In the genomic region with DNA sequence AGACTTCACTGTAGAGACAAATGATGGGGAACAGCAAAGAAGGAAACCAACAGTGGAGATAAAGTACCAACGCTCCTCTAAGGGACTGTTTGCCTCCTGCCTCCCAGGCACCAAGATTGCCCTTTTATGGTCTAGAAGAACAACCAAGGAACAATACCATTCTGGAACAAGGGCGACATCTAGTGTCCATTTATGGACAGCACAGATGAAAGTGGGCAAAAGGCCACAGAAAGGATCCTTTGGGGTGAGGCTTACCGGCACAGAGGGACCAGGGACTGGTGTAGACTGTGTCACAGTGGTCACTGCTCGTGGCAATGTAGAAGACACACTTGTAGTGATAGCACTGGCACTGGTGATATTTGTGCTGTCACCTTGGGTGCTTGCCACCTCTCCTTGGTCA, we compare ENCODE assay signal across 8 mouse cellular contexts. TPM values are rescaled to one million over a fixed set of nuclear protein-coding genes. Genes with fewer than 3 reads are reported as not detected.
DNase-seq lines count a peak whose midpoint lies in the region; ATAC-seq lines count a peak whose summit lies in the region.

No protein-coding gene starts in this region.

- no peak overlapping the region for H3K4me2 ChIP-seq in liver, embryonic 12.5 days

- H3K9me3 ChIP-seq in liver, embryonic 12.5 days (replicated peaks), result no peaks in the 10 kb centered on the region

- ATAC-seq in granulocyte monocyte progenitor cell, adult 5-6 weeks (replicated peaks; ENCODE audit: poor library complexity, severe bottlenecking), result peak; percentile 86
- ATAC-seq in liver, embryonic 12.5 days, result peak; percentile 54
- peak; percentile 53 for ATAC-seq in monocyte, adult 5-6 weeks (replicated peaks; ENCODE audit: insufficient number of reproducible peaks, low FRiP score, low TSS enrichment, poor library complexity, severe bottlenecking)

- DNase-seq in A20 (ENCODE audit: low read depth, low spot score) (peak; percentile 44), MEL-GATA-1-ER (ENCODE audit: extremely low read depth, low read depth) (peak; percentile 66)
- peak; percentile 63 for DNase-seq in cerebellum, adult 9-11 months
- peak; percentile 57 to 60 for DNase-seq in kidney, adult 8-10 months
- peak; percentile 54 for DNase-seq in thymus, postnatal 14 days

- H3K27me3 ChIP-seq in liver, embryonic 12.5 days (replicated peaks), result no peaks in the 10 kb centered on the region

- WGBS in liver, embryonic 12.5 days (ENCODE audit: insufficient replicate concordance), result 35% methylated on average over 4 of the region's 4 CpGs

- H3K27ac ChIP-seq in liver, embryonic 12.5 days, result no peak overlapping the region

- H3K36me3 ChIP-seq in liver, embryonic 12.5 days, result peaks cover 100% of the 10 kb centered on the region

- peaks cover 5% of the 10 kb centered on the region for H3K4me1 ChIP-seq in liver, embryonic 12.5 days

- no peak overlapping the region for H3K4me3 ChIP-seq in liver, embryonic 12.5 days

- no peak overlapping the region for H3K9ac ChIP-seq in liver, embryonic 12.5 days

RNA-seq across cellular contexts. Expression of gene Hcfc1, which starts 17.5 kb away (rescaled TPM):
- total RNA-seq in granulocyte monocyte progenitor cell, adult 5-6 weeks (2014; fragmentation: Nextera tagmentation), result 114 and 140 TPM in 2 replicates
- total RNA-seq in granulocyte monocyte progenitor cell, adult 5-6 weeks (2017), result 55.5 and 63.3 TPM in 2 replicates
- 51.8 and 59.7 TPM in 2 replicates for polyA plus RNA-seq in liver, embryonic 12.5 days (2016; fragmentation: Nextera tagmentation; extraction: Ambion mirVana)
- 21.4 to 45.9 TPM (median 24.5 TPM) in 3 replicates for total RNA-seq in monocyte, adult 5-6 weeks (2017)

RNA-seq across cellular contexts. Expression of gene Renbp, which starts 18.0 kb away (rescaled TPM):
- total RNA-seq in granulocyte monocyte progenitor cell, adult 5-6 weeks (2014; fragmentation: Nextera tagmentation), result 24.5 and 60.3 TPM in 2 replicates
- 13.6 and 24.3 TPM in 2 replicates for total RNA-seq in granulocyte monocyte progenitor cell, adult 5-6 weeks (2017)
- 21.2 and 22.9 TPM in 2 replicates for polyA plus RNA-seq in liver, embryonic 12.5 days (2016; fragmentation: Nextera tagmentation; extraction: Ambion mirVana)
- 15.9 to 27.6 TPM (median 20.8 TPM) in 3 replicates for total RNA-seq in monocyte, adult 5-6 weeks (2017)

RNA-seq across cellular contexts. Expression of gene Naa10, which starts 26.9 kb away (rescaled TPM):
- total RNA-seq in granulocyte monocyte progenitor cell, adult 5-6 weeks (2014; fragmentation: Nextera tagmentation), result 159 and 179 TPM in 2 replicates
- total RNA-seq in granulocyte monocyte progenitor cell, adult 5-6 weeks (2017), result 155 and 215 TPM in 2 replicates
- polyA plus RNA-seq in liver, embryonic 12.5 days (2016; fragmentation: Nextera tagmentation; extraction: Ambion mirVana), result 140 and 148 TPM in 2 replicates
- 32.0 to 50.3 TPM (median 42.9 TPM) in 3 replicates for total RNA-seq in monocyte, adult 5-6 weeks (2017)

RNA-seq across cellular contexts. Expression of gene Arhgap4, which starts 27.0 kb away (rescaled TPM):
- total RNA-seq in granulocyte monocyte progenitor cell, adult 5-6 weeks (2014; fragmentation: Nextera tagmentation), result 45.1 and 49.1 TPM in 2 replicates
- 26.4 and 36.3 TPM in 2 replicates for total RNA-seq in granulocyte monocyte progenitor cell, adult 5-6 weeks (2017)
- 7.1 and 8.6 TPM in 2 replicates for polyA plus RNA-seq in liver, embryonic 12.5 days (2016; fragmentation: Nextera tagmentation; extraction: Ambion mirVana)
- 164 to 232 TPM (median 166 TPM) in 3 replicates for total RNA-seq in monocyte, adult 5-6 weeks (2017)

RNA-seq across cellular contexts. Expression of gene L1cam, which starts 52.7 kb away (rescaled TPM):
- total RNA-seq in granulocyte monocyte progenitor cell, adult 5-6 weeks (2014; fragmentation: Nextera tagmentation), result 0.11 and 0.13 TPM in 2 replicates
- total RNA-seq in granulocyte monocyte progenitor cell, adult 5-6 weeks (2017), result 0.26 and 1.6 TPM in 2 replicates
- 0.11 and 0.38 TPM in 2 replicates for polyA plus RNA-seq in liver, embryonic 12.5 days (2016; fragmentation: Nextera tagmentation; extraction: Ambion mirVana)
- total RNA-seq in monocyte, adult 5-6 weeks (2017), result 59.8 to 83.7 TPM (median 81.0 TPM) in 3 replicates
